Mouse (Mus musculus) brain, embryonic 14.5 days (tissue): ENCODE measurements around the gene Hic2.

ENCODE experiments used
- CTCF ChIP-seq: fragments of 200-500 bp; IDR thresholded peaks from 2 replicates; pipeline ENCODE4 v1.5.1; 2012; ENCODE audit warnings: inconsistent platforms, mild to moderate bottlenecking, moderate library complexity, borderline replicate concordance; ENCODE audit not compliant: insufficient read depth, insufficient read length; ENCODE audit errors: extremely low read depth
- POLR2A ChIP-seq: fragments of 200-500 bp; IDR thresholded peaks from 2 replicates; pipeline ENCODE4 v1.6.1; 2012; ENCODE audit warnings: mild to moderate bottlenecking, inconsistent platforms, borderline replicate concordance; ENCODE audit not compliant: poor library complexity, insufficient read depth, insufficient read length, severe bottlenecking; ENCODE audit errors: extremely low read depth

DNA sequence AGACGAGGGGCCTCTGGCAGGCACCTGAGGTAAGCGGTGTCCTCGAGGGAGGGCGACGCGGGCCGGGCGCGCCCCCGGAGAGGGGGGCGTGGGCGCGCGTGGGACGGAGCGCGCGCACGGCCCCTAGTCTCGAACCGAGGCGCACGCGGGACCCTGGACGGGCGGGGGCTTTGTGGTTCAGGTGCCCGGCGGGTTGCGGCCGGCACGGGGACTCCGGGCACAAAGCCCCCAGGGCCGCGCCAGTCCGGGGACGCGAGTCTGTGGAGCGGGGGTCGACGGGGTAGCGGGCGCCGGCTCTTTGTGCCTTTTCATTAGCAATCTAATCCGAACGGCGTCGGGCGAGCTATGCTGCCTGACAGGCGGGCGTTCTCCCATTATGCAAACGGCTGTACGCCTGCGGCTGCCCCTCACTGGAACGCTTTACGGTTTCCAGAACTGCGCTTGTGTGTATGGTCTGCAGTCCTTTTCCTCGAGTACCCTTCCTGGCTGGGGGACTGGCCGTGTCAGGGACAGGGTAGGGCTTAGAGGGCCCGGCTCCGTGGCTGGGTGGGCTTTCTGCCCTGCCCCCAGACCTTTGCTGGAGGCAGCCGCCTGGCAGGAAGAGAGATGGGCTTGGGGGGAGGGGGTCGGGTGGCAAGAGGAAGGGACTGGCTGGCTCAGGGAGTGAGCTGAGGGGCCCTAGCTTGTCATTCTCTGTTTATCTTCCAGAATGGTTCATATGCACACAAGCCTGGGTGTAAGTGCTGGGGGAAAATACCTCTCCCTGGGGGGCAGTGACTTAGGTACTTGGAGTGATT, 528 bp downstream of the Hic2 start:
- TF ChIP-seq CTCF (no peak), POLR2A (no peak)
